Mouse (Mus musculus) hindbrain, embryonic 10.5 days (tissue): Measurements from ENCODE around the gene Olfr1335. TPM values are rescaled to one million over a fixed set of nuclear protein-coding genes. Genes with fewer than 3 reads are reported as not detected.
"Not testable (repeated sequence)": the region's sequence is repeated elsewhere in the genome, so short reads cannot be mapped to it uniquely, and the experiment has no call there.

ENCODE experiments used
- DNase-seq: peaks from one replicate; pipeline ENCODE4 v3.0.0-alpha.2; 2017; ENCODE audit warnings: low spot score
- H3K27ac ChIP-seq: fragments of 300-500 bp; sonication (generic); 2 replicates; pipeline ENCODE4 v1.5.1; 2016; ENCODE audit warnings: mild to moderate bottlenecking, moderate library complexity
- H3K27me3 ChIP-seq: fragments of 300-500 bp; sonication (generic); 2 replicates; pipeline ENCODE4 v1.6.1; 2016; ENCODE audit warnings: mild to moderate bottlenecking; ENCODE audit not compliant: poor library complexity, insufficient read depth, severe bottlenecking
- H3K36me3 ChIP-seq: fragments of 300-500 bp; sonication (generic); 2 replicates; pipeline ENCODE4 v1.6.1; 2016; ENCODE audit warnings: mild to moderate bottlenecking, moderate library complexity
- H3K4me1 ChIP-seq: fragments of 300-500 bp; sonication (generic); replicated peaks from 2 replicates; pipeline ENCODE4 v1.6.1; 2016; ENCODE audit warnings: mild to moderate bottlenecking
- H3K4me3 ChIP-seq: fragments of 300-500 bp; sonication (generic); 2 replicates; pipeline ENCODE4 v1.5.1; 2016; ENCODE audit warnings: mild to moderate bottlenecking, moderate library complexity
- H3K9me3 ChIP-seq: fragments of 300-500 bp; sonication (generic); 2 replicates; pipeline ENCODE4 v1.6.1; 2016; ENCODE audit warnings: mild to moderate bottlenecking, moderate library complexity
- WGBS: fragments of 180-500 bp; shearing (Covaris S2); methylation state at CpG from one replicate; pipeline ENCODE4 v1.1.7; 2016; 5-methylcytosine and 5-hydroxymethylcytosine counted together
- polyA plus RNA-seq: library from polyadenylated mRNA; unstranded; fragments of >200 nt; fragmentation: Nextera tagmentation; extraction: Ambion mirVana; gene quantifications from 2 replicates; pipeline ENCODE4 v1.2.1, GENCODE M21; 2016

The Olfr1335 gene
- not detected in 2 replicates for polyA plus RNA-seq

DNA sequence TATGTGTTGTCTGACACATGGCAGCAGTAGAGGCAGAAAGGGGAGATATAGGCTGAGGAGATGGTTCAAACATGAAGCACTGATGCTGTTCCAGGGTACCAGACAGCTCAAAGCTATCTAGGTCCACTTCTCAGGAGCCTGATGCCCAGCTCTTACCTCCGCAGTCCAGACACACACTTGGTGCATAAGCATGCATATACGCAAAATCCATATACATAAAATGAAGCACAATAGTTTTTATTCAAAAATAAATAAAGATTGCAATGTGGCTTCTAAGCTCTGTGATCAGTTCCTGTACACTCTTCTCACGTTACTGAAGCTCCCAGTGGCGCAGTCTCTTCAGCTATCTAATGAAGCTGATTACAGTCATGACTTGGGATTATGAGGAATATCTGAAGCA is at the start of gene Olfr1335:
TSS of gene Olfr1335 (minus strand) at position 101 of the 400 bp plus-strand sequence.
- Histone ChIP-seq H3K4me1 (no peaks in the 10 kb centered on the region), H3K9me3 (no peaks in the 10 kb centered on the region), H3K27me3 (no peaks in the 10 kb centered on the region), H3K4me3 (no peak within 1 kb of the TSS), H3K36me3 (no peaks in the 10 kb centered on the region), H3K27ac (no peak within 1 kb of the TSS)
- DNase-seq = no peak
- 91% methylated on average over 4 of the region's 4 CpGs for WGBS

DNA sequence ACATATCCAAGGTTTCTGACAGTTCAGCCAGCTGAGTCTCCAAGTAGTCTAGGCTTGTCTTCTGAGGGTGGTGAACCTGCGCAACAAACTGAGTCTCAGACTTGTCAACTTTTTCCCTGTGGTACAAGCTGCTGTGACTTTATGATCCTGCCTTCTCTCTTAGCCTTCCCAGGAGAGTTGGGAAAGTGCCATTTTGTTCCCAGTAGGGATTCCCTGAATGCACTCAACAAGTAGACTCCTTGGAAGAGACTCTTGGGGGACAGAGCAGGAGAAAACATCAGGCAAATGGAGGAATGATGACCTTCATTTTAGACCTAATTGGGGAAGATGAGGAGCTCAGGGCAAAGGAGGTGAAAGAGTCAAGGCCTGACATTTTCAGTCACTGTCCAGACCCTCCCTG is 26.4 kb upstream of the Olfr1335 start, which contains the start of gene Olfr1333:
TSS of gene Olfr1333 (minus strand) at position 101 of the 400 bp plus-strand sequence.
- Histone ChIP-seq H3K4me1 (no peaks in the 10 kb centered on the region), H3K27me3 (no peaks in the 10 kb centered on the region), H3K27ac (no peak within 1 kb of the TSS), H3K9me3 (no peaks in the 10 kb centered on the region), H3K4me3 (no peak within 1 kb of the TSS), H3K36me3 (no peaks in the 10 kb centered on the region)
- 97% methylated on average over 1 of the region's 1 CpGs for WGBS
- DNase-seq = no peak

DNA sequence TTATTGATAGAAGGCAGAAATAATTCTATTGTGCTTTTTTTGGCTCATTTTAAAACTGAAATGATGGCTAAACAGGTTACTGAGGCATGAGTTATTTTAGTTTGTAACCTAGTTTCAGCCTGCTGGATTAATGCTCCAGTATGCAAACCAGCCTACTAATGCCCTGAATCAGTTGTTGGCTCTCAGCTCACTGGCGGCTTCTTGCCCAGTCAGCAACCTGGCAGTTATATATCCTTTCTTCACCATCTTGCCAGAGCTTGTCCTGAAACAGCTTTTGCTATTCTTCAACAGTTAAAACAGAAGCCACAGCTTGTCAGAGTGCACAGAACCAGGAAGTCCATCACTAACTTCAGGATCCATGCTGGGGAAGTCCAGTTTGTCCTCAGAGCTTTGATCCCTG is 9.2 kb upstream of the Olfr1335 start:
- Histone ChIP-seq H3K4me3 (no peak overlapping the region), H3K36me3 (no peaks in the 10 kb centered on the region), H3K4me1 (no peaks in the 10 kb centered on the region), H3K27me3 (no peaks in the 10 kb centered on the region), H3K9me3 (no peaks in the 10 kb centered on the region), H3K27ac (no peak overlapping the region)
- 87% methylated on average over 1 of the region's 1 CpGs for WGBS
- no peak for DNase-seq

DNA sequence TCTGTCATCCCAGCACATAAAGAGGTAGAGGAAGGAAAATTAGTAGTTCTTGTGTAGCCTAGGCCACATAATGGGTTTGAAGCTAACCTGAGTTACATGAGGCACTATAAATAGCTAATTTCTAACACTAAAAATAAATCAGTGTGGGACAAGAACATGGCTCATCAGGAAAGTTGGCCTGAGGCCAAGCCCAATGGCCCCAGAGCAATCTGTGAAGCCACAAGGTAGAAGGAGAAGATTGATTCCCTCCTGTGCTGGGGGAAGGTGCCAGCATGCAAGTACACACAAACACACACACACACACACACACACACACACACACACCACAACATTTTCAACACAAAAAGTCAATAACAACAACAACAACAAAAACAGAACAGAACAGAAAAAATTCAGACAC is 16.9 kb downstream of the Olfr1335 start:
- not testable (repeated sequence) for H3K9me3 ChIP-seq, H3K27me3 ChIP-seq, H3K4me3 ChIP-seq

DNA sequence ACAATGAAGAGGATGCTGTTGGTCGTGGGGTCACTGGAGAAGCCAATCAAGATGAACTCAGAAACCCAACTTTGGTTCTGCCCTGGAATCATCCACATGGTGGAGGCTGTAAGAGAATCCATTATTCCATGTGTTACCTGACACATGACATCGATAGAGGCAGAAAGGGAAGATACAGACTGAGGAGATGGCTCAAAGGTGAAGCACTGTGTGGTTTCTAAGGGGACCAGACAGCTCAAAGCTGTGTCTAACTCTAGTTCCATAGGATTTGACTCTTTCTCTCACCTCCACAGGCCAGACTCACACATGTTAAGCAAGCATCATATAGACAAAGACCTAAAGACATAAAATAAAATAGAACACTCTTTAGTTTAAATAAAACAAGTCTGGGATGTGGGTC is 27.3 kb downstream of the Olfr1335 start, which contains the start of gene Olfr1337:
TSS of gene Olfr1337 (minus strand) at position 101 of the 400 bp plus-strand sequence.
- no peaks in the 10 kb centered on the region for H3K9me3 ChIP-seq
- 82% methylated on average over 2 of the region's 2 CpGs for WGBS
- no peaks in the 10 kb centered on the region for H3K4me1 ChIP-seq
- no peaks in the 10 kb centered on the region for H3K27me3 ChIP-seq
- no peak within 1 kb of the TSS for H3K27ac ChIP-seq
- H3K4me3 ChIP-seq = no peak within 1 kb of the TSS
- H3K36me3 ChIP-seq = no peaks in the 10 kb centered on the region
- no peak for DNase-seq

More for the DNA sequence above, 16.9 kb downstream of the Olfr1335 start:
- DNase-seq, H3K36me3 ChIP-seq, H3K27ac ChIP-seq, H3K4me1 ChIP-seq: not testable (repeated sequence)

Other genes with a start within 250 kb of the Olfr1335 start
- 0.71 and 1.3 TPM in 2 replicates for gene Cfap57, start 189.2 kb downstream of the Olfr1335 start, polyA plus RNA-seq
- 148 and 192 TPM in 2 replicates for gene Ebna1bp2, start 189.1 kb downstream of the Olfr1335 start, polyA plus RNA-seq
- gene Olfr62, start 151.0 kb downstream of the Olfr1335 start, polyA plus RNA-seq = not detected in 2 replicates
- not detected in 2 replicates for gene Olfr1342, start 117.2 kb downstream of the Olfr1335 start, polyA plus RNA-seq
- not detected in 2 replicates for gene Olfr1341, start 106.4 kb downstream of the Olfr1335 start, polyA plus RNA-seq
- not detected in 2 replicates for gene Olfr1340, start 89.8 kb downstream of the Olfr1335 start, polyA plus RNA-seq
- gene Olfr1339, start 77.8 kb downstream of the Olfr1335 start, polyA plus RNA-seq = not detected in 2 replicates
- not detected in 2 replicates for gene Olfr1338, start 51.2 kb downstream of the Olfr1335 start, polyA plus RNA-seq
- gene Olfr1337, start 27.4 kb downstream of the Olfr1335 start, polyA plus RNA-seq = not detected in 2 replicates
- gene Olfr1333, start 26.3 kb upstream of the Olfr1335 start, polyA plus RNA-seq = not detected in 2 replicates
- not detected in 2 replicates for gene Olfr1331, start 54.7 kb upstream of the Olfr1335 start, polyA plus RNA-seq
- gene Olfr1330, start 78.7 kb upstream of the Olfr1335 start, polyA plus RNA-seq = not detected in 2 replicates
- gene Olfr1329, start 107.5 kb upstream of the Olfr1335 start, polyA plus RNA-seq = not detected in 2 replicates
- not detected in 2 replicates for gene Olfr1328, start 128.7 kb upstream of the Olfr1335 start, polyA plus RNA-seq
- gene Lao1, start 151.6 kb upstream of the Olfr1335 start, polyA plus RNA-seq = not detected in 2 replicates